Mouse (Mus musculus) retina, postnatal 7 days (tissue): ENCODE data around the gene Cdv3.
"Not testable (repeated sequence)": the region's sequence is repeated elsewhere in the genome, so short reads cannot be mapped to it uniquely, and the experiment has no call there.

ENCODE experiments used
- DNase-seq: peaks from one replicate; pipeline ENCODE4 v3.0.0-alpha.2; 2012; ENCODE audit warnings: low read depth, low spot score

Cdv3 gene

DNA sequence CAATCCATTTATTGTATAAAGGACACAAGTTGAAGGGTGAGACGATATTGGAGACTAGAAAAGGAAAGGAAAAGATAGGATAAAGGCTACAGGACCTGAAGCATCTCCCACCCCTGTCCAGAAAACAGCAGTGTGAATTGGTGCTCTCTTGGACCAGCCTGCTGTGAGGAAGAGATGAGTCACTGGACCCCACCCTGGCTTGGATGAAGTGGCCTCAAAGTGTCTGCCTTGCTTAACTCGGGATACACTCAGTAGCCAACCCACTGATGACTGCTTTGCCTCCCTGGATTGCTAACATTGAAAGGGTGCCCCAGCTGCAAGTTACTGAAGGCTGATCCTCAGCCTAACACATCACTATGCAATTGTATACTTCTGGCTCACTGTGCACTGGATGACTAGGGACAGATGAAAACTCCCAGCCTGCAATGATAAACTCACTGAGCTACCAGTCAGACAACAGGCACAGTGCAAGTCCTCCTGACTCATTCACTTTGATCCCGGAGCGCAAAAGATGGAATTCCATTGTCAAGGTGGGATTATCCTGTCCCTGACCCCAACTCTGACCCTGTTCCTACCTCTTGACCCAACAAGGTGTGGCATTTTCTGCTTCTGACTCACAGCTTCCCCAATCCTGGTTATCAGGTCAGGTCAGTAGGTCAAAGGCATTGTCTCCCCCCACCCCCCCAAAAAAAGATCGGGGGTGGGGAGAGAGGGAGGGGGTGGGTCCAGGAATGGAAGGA lies 6.8 kb upstream of the Cdv3 start:
- DNase-seq = no peak

DNA sequence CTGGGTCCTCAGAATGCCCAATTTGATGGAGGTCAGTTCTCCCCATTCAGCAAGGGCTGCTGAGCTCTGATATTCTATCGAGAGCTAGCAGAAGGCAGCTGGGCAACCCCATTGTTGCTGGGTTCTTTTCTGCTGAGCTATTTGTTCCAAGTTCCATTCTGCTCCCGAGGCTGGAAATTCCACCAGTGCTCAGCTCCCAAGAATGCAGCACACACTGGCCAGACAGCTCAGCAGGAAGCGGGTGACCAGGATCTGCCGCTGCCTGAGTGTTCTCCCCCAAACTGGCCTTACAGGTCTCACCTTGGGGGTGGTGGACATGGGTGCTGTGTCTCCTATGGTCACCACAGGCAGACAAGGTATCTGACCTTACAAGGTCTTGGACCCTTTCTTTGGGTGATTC lies 4.3 kb upstream of the Cdv3 start:
- DNase-seq = no peak

DNA sequence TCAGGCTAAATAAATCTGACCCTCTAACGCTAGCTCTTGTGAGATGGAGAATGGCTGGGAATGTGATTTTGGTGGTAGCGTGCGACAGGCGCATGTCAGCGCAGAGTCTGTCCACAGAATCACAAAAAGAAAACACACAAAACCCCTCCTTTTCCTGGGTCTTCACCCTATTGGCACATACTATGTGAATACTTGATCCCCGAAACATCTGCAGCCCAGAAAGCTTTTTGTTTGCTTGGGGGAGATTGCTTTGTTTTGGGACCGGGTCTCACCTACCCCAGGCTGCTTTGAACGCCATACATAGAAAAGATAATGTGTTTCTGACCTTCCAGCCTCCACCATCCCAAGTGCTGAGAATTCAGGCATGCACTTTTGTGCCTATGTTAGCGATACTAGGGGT lies 716 bp upstream of the Cdv3 start:
- no peak for DNase-seq

DNA sequence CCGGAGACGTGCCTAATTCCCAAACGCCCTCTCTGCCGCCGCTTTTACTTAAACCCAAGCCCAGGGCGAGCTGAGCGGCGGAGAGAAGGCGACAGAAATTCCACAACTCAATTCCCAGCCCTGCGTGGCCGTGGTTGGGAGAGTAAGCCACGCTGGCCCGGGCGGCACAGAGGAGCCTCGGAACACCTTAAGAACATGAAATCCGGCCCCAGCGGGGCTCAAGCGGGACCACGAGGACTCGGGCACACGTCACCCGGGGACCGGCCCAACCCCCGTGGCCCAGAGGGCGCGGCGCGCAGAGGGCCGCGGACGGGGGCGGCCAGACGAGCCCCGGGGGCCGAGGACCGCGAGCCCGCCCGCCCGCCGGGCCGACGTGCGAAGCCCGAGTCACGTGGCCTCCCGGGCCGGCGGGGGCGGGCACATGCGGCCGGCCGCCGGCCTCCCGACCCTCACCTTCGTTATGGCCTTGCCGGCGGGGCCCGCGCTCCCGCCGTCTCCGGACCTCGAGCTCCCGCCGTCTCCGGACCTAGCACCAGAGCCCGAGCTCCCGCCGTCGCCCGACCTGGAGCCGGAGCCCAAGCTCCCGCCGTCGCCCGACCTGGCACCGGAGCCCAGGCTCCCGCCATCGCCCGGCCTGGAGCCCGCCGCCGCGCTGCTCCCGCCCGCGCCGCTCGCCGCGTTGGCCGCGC lies 895 bp downstream of the Cdv3 start:
- DNase-seq = no peak

DNA sequence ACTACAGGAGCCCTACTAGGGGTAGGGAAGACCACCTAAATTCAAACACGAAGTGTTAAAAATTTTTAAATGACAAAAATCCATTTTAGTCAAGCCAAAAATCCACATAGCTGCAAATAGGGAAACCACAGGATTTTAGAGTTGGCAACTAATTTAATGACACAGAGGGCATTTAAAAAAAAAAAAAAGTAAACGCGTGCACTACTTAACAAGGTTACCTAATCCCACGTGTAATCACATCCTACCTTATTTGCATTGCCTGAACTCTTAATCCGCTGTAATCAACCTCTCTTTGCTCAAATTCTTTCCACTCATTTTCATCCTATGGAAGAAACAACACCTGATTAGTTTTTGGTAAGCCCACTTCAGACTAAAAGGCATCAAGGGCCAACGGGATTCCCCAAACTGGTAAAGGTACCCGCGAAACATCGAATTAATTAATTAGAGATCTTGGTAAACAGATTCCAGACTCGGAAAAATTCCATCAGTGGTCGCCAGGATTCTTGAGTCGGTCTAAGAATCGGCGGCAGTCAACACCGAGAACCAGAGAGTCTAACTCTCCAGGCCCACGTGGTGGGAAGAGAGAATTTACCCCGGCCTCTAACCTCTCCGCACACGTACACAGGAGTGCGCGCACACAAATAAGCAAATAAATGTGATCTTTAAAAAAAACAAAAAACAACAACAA lies 1.8 kb downstream of the Cdv3 start:
- DNase-seq = no peak

GRCm38 (mm10) chr9:103363088-103363487 lies 2.6 kb downstream of the Cdv3 start:
- DNase-seq = no peak

DNA sequence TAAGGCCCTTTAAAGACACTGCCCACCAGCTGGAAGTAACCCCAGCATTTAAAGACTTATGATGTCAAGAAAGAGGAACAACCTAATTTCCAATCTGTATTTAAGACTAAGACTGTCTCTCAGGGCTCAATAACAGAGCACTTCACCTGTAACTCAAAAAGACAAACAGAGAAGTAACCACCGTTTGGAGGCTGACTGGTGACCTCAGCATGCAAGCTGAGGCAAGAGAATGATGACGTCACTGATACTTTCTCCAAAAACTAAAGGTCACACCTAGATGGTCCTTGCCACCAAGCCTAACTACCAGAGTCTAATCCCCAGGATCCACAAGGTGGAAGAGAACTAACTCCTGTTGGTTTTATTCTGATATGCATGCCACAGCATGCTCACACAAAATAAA lies 5.0 kb downstream of the Cdv3 start:
- DNase-seq = no peak

- DNase-seq = no peak
Measured at GRCm38 (mm10) chr9:103358545-103358944, 7.1 kb downstream of the Cdv3 start.

GRCm38 (mm10) chr9:103357893-103358292 lies 7.7 kb downstream of the Cdv3 start:
- no peak for DNase-seq

- DNase-seq = not testable (repeated sequence)
Measured at GRCm38 (mm10) chr9:103353500-103354260, 12.0 kb downstream of the Cdv3 start.

- no peak for DNase-seq
Measured at GRCm38 (mm10) chr9:103348791-103349190, 16.8 kb downstream of the Cdv3 start.

GRCm38 (mm10) chr9:103347996-103348490 lies 17.6 kb downstream of the Cdv3 start:
- no peak for DNase-seq

DNA sequence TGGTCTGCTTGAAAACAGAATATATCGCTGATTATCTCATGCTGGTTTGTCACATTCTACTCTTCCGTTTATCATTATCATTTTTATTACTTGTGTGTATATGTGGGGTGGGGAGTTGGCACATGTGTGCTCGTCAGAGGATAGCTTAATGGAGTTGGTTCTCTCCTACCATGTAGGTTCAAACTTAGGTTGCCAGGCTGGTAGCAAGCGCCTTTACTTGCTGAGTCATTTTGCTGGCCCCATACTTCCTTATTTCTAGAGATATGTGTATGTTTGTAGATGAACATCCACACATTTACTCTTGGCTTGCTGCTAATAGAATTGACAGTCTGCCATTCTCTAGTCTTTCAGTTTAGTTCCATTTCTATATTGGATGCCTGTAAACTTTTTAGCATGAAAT lies 18.6 kb downstream of the Cdv3 start:
- no peak for DNase-seq

- DNase-seq = no peak
Measured at GRCm38 (mm10) chr9:103336912-103337311, 28.7 kb downstream of the Cdv3 start.

DNA sequence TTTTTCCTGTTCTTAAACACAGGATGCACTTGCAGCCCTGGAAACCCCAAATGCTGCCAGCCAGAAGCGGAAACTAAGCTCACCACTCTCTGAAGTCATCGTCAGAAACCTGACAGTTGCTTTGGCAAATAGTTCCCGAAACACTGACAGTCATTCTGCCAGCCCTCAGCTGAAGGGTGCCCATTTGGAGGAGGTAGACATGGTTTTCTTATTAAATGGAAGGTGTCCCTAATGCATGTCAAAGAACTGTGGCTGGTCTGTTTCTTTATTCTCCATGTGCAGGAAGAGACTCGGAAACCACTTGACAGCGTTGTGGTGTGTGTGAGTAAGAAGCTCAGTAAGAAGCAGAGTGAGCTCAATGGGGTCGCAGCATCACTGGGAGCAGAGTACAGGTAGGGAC lies 33.0 kb downstream of the Cdv3 start:
- DNase-seq = no peak

DNA sequence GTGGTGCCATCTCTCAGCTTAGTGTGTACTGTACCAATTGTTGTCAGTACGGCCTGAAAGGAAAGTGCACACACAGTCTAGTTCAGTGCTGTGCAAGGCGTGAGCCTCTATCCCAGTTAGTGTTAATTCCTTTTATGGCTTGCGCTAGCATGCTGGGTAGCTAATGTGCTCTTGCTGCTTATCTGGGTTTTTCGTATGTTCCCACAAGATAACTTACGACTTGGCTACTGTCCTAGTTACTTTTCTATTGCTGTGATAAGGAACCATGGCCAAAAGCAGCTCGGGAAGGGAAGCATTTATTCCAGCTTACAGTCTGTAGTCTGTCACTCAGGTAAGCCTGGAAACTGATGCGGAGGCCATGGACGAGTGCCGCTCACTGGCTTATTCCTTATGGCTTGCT lies 39.2 kb downstream of the Cdv3 start:
- DNase-seq = no peak

DNA sequence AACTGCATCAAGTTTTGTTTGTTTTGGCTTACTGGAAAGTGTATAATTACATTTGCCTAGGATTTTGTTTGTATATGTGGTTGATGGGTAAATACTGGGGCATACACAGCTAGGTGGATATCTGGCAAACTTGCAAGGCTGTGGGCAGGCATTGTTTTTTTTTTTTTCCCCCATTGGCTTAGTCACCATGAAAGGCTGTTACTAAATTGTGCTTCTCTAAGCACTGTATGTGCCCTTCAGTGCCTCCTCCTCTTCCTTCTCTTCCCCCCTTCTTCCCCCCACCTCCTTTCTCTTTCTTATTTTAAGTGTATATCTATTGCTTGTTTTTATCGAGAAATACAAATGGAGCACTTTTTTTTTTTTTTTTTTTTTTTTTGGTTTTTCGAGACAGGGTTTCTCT lies 41.0 kb downstream of the Cdv3 start:
- no peak for DNase-seq

DNA sequence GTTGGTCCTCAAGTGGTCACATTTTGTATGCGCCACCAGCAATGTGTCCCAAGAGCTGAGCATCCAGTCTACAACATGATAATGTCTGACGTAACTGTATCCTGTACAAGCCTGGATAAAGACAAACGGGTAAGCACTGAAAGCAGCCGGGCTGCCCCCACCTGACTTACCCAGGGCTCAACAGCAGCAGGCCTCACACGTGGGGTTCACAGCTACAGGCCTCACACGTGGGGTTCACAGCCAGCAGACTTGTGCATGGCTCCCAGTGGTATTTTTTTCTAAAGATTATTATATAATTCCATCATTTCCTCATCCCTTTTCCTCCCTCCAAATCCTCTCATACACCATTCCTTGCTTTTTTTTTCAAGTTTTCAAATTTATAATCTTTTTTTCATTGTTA lies 55.8 kb downstream of the Cdv3 start:
- no peak for DNase-seq

- DNase-seq = no peak
Measured at GRCm38 (mm10) chr9:103305332-103306041, 60.2 kb downstream of the Cdv3 start.

DNA sequence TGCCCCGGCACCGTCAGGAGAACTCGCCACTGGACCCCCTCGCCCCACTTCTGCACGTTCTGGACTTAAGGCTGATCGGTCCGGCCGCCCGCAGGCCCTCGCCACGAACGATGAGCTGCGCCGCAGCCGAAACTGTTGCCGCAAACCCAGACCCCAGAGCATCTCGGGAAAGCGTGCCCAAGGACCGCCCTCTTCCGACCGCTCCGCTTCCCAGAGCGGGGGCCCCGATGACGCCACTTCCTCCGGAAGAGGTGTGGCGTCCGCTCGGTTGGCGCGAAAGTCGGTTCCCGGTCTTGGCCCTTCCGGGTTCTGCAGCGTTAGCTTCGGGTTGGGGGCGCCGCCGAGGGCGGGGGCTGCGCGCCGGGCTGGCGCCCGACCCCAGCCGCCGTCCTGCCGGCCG lies 60.7 kb downstream of the Cdv3 start, which contains the start of the genes 1300017J02Rik and Topbp1:
TSS of gene 1300017J02Rik (minus strand) at position 156 of the 400 bp plus-strand sequence.
TSS of gene Topbp1 (plus strand) at position 289 of the 400 bp plus-strand sequence.
- peak; percentile 87 for DNase-seq
